Mouse (Mus musculus) monocyte, adult 5-6 weeks (primary cell): Measurements from ENCODE around the gene Olfr857. TPM values are rescaled to one million over a fixed set of nuclear protein-coding genes. Genes with fewer than 3 reads are reported as not detected.
"Not testable (repeated sequence)": the region's sequence is repeated elsewhere in the genome, so short reads cannot be mapped to it uniquely, and the experiment has no call there.

Source experiments
- ATAC-seq: fragments of 153-309, 156-312 bp; replicated peaks from 2 replicates; pipeline ENCODE4 v1.8.0; 2017; ENCODE audit warnings: mild to moderate bottlenecking; ENCODE audit not compliant: low TSS enrichment, insufficient number of reproducible peaks, severe bottlenecking, poor library complexity, low FRiP score
- total RNA-seq: library from RNA; stranded (forward); fragments of 200-1000, 200-491, 200-594 nt; gene quantifications from 3 replicates; pipeline ENCODE4 v1.2.3, GENCODE M21; 2017

Olfr857 gene
- not detected in 3 replicates for total RNA-seq

DNA sequence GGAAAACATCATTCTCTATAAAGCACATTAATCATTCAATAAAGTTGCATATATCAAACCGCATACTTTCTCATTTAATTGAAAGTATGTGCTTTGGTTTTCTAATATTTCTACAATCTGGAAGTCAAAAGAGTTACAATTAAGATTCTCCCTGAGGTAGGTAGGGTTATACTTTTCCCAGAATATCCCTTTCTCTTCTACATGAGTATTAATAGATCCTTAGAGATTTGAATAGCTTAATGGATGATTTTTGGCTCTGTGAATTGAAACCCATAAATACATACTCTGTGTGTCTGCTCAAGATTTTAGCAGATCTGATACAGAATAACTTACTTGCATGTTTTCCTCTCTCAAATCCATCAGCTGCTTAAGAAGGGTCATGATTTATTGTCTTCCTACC is at the start of gene Olfr857:
TSS of gene Olfr857 (plus strand) at position 301 of the 400 bp plus-strand sequence.
- no peak for ATAC-seq

DNA sequence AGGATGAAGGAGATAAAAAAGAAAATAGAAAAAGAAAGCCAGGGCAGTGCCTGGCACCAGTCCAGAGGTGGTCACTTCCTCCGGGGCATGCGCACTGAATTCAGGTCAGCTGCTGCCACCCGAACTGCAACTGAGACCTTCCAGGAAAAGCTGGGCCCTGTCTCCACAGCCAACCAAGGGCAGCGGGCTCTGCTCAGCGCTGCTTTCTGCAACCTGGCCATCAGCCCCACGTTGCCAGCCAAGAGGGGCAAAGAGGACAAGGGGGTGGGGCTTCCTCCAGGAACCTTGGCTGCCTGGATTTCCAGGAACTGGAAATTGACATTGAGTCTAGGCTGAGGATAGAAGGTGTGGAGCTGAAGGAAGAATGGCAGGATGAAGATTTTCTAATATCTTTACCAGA is 19.0 kb upstream of the Olfr857 start:
- ATAC-seq = no peak

DNA sequence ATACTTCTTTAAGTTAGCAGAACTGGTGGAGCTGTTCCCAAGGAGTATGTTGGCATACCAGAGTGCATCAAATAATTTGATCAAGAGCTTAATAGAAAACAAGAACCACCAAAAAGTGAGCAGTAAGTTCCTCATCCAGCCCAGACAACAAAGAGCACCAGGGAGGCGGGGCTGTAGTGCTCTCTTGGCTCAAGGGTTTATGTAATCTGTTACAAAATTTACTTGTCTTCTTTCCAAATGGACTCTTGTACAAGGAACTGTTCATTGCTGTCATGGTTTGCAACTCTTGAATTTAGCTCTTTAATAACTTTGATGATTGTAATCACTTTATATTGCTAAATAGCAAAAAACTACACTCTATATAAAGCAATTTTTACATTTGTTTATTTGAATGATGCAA is 17.8 kb upstream of the Olfr857 start:
- ATAC-seq = no peak

GRCm38 (mm10) chr9:19692430-19692829 is 16.8 kb upstream of the Olfr857 start:
- ATAC-seq = no peak

DNA sequence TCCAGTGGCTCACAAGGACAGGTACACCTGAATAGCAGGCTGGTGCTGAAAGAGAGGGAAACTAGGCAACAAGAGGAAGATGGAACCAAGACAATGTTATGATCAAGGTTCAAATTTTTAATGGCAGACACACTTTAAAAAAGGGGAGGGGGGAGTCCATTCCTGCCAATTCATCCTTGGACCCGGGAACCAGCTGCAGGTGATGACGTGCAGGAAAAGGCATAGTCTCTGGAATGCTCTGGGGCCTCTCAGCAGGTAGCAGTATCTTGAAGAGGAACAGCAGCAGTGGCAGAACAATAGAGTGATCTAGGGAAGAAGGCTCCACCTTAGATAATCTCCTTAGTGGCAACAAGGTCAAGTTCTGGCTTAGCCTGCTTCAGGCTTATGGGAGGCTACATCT is 14.9 kb upstream of the Olfr857 start:
- not testable (repeated sequence) for ATAC-seq

GRCm38 (mm10) chr9:19694898-19695379 is 14.3 kb upstream of the Olfr857 start:
- not testable (repeated sequence) for ATAC-seq

DNA sequence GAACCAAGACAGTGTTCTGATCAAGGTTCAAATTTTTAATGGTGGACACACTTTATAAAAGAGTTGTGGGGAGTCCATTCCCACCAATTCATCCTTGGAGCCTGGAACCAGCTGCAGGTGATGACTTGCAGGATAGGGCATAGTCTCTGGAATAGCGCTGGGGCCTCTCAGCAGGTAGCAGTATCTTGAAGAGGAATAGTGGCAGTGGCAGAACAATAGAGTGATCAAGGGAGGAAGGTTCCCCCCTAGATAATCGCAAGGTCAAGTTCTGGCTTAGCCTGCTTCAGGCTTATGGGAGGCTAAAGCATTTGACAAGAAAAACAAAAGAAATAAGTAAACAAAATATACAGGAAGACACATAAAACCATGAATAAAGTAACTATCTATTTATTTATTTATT is 4.7 kb upstream of the Olfr857 start:
- not testable (repeated sequence) for ATAC-seq

Other genes starting within 250 kb of the Olfr857 start
- gene Olfr850, start 231.2 kb upstream of the Olfr857 start, total RNA-seq = not detected in 3 replicates
- gene Olfr851, start 216.1 kb upstream of the Olfr857 start, total RNA-seq = not detected in 3 replicates
- not detected in 3 replicates for gene Olfr853, start 168.4 kb upstream of the Olfr857 start, total RNA-seq
- gene Olfr854, start 142.1 kb upstream of the Olfr857 start, total RNA-seq = not detected in 3 replicates
- gene Olfr855, start 126.8 kb upstream of the Olfr857 start, total RNA-seq = not detected in 3 replicates
- gene Zfp317, start 87.3 kb upstream of the Olfr857 start, total RNA-seq = 29.2 to 32.8 TPM (median 31.3 TPM) in 3 replicates
- gene Olfr58, start 70.8 kb downstream of the Olfr857 start, total RNA-seq = not detected in 3 replicates
- not detected in 3 replicates for gene Olfr859, start 95.5 kb downstream of the Olfr857 start, total RNA-seq
- not detected in 3 replicates for gene Olfr860, start 140.3 kb downstream of the Olfr857 start, total RNA-seq
- not detected in 3 replicates for gene Olfr862, start 178.6 kb downstream of the Olfr857 start, total RNA-seq
- gene Olfr77, start 207.4 kb downstream of the Olfr857 start, total RNA-seq = 0.39 to 0.85 TPM (median 0.48 TPM) in 3 replicates